Mouse (Mus musculus) CH12.LX (cell line): ENCODE results near the gene Tfap4. TPM values are rescaled to one million over a fixed set of nuclear protein-coding genes. Genes with fewer than 3 reads are reported as not detected.

ENCODE experiments used
- DNase-seq: peaks from one replicate; pipeline ENCODE4 v3.0.0-alpha.2; 2013; ENCODE audit errors: extremely low read depth
- H3K27ac ChIP-seq: 2 replicates; pipeline ENCODE4 v1.5.1; 2012; ENCODE audit warnings: low read depth, mild to moderate bottlenecking, control low read depth, moderate library complexity; ENCODE audit not compliant: insufficient read depth
- H3K27me3 ChIP-seq: replicated peaks from 2 replicates; pipeline ENCODE3; 2012; ENCODE audit warnings: inconsistent platforms
- H3K36me3 ChIP-seq, 2 experiments: replicated peaks in 1 of 2; 2 replicates each; pipeline versions ENCODE3 to v1.6.1; 2012; ENCODE audit warnings: inconsistent platforms in 1 of 2, low read length in 1 of 2, mild to moderate bottlenecking in 1 of 2, mixed read lengths in 1 of 2, moderate library complexity in 1 of 2; ENCODE audit not compliant: control insufficient read depth in 1 of 2, insufficient read depth in 1 of 2
- H3K4me1 ChIP-seq, 2 experiments: 2 replicates each; pipeline ENCODE4 v1.6.1; 2012; ENCODE audit warnings: inconsistent platforms in 1 of 2, moderate library complexity in 1 of 2; ENCODE audit not compliant: insufficient read depth in 2 of 2, control insufficient read depth in 1 of 2
- H3K4me2 ChIP-seq: 2 replicates; pipeline ENCODE4 v1.6.1; 2012; ENCODE audit warnings: low read depth, mild to moderate bottlenecking, control low read depth; ENCODE audit not compliant: poor library complexity, insufficient read depth, severe bottlenecking
- H3K4me3 ChIP-seq, 3 experiments: fragments of 150-350 bp in 1 of 3; sonication (generic) in 1 of 3; replicated peaks in 1 of 3; 2 replicates each; pipeline versions ENCODE3 to v1.5.1; 2011 to 2012; ENCODE audit warnings: low read depth in 2 of 3, low read length in 2 of 3, mild to moderate bottlenecking in 2 of 3, moderate library complexity in 2 of 3, control low read depth in 1 of 3, improper control_type of control experiment in 1 of 3, inconsistent platforms in 1 of 3, mixed read lengths in 1 of 3; ENCODE audit not compliant: poor library complexity in 1 of 3
- H3K79me2 ChIP-seq: replicated peaks from 2 replicates; pipeline ENCODE4 v1.6.1; 2012; ENCODE audit warnings: mild to moderate bottlenecking, moderate library complexity; ENCODE audit not compliant: control insufficient read depth, poor library complexity, insufficient read depth, severe bottlenecking; ENCODE audit errors: extremely low read depth
- H3K9ac ChIP-seq: 2 replicates; pipeline ENCODE4 v1.6.1; 2012; ENCODE audit warnings: low read depth, mild to moderate bottlenecking, control low read depth, moderate library complexity; ENCODE audit not compliant: insufficient read depth
- H3K9me3 ChIP-seq: replicated peaks from 2 replicates; pipeline ENCODE3; 2012; ENCODE audit warnings: low read length, inconsistent platforms, mixed read lengths
- CHD1 ChIP-seq: IDR thresholded peaks from 2 replicates; pipeline ENCODE4 v1.6.1; 2012; ENCODE audit warnings: low read depth, low read length, improper control_type of control experiment, inconsistent platforms
- CHD2 ChIP-seq: IDR thresholded peaks from 2 replicates; pipeline ENCODE4 v1.6.1; 2011; ENCODE audit warnings: low read length, improper control_type of control experiment
- CTCF ChIP-seq, 2 experiments: IDR thresholded peaks in 1 of 2; conservative IDR thresholded peaks in 1 of 2; 2 replicates each; pipeline ENCODE4 v1.5.1; 2011 to 2012; ENCODE audit warnings: low read depth in 2 of 2, low read length in 2 of 2, improper control_type of control experiment in 1 of 2, inconsistent platforms in 1 of 2, mild to moderate bottlenecking in 1 of 2, moderate library complexity in 1 of 2
- ELF1 ChIP-seq: IDR thresholded peaks from 2 replicates; pipeline ENCODE4 v1.6.1; 2014; ENCODE audit warnings: low read depth, mild to moderate bottlenecking, inconsistent platforms, low read length, improper control_type of control experiment
- EP300 ChIP-seq: IDR thresholded peaks from 2 replicates; pipeline ENCODE4 v1.6.1; 2011; ENCODE audit warnings: low read length, improper control_type of control experiment
- ETS1 ChIP-seq: conservative IDR thresholded peaks from 2 replicates; pipeline ENCODE4 v1.6.1; 2012; ENCODE audit warnings: low read depth, mild to moderate bottlenecking, inconsistent platforms, low read length, improper control_type of control experiment, moderate library complexity
- HCFC1 ChIP-seq: IDR thresholded peaks from 2 replicates; pipeline ENCODE4 v1.6.1; 2012; ENCODE audit warnings: low read depth, mild to moderate bottlenecking, inconsistent platforms, low read length, improper control_type of control experiment
- IRF4 ChIP-seq: IDR thresholded peaks from 2 replicates; pipeline ENCODE4 v1.6.1; 2014; ENCODE audit warnings: low read depth, mild to moderate bottlenecking, inconsistent platforms, low read length, improper control_type of control experiment
- JUND ChIP-seq: conservative IDR thresholded peaks from 2 replicates; pipeline ENCODE4 v1.6.1; 2011; ENCODE audit warnings: low read depth, low read length, improper control_type of control experiment
- KAT2A ChIP-seq: IDR thresholded peaks from 2 replicates; pipeline ENCODE4 v1.6.1; 2012; ENCODE audit warnings: low read length, improper control_type of control experiment, inconsistent platforms; ENCODE audit not compliant: insufficient replicate concordance
- MAFK ChIP-seq: IDR thresholded peaks from 2 replicates; pipeline ENCODE4 v1.6.1; 2011; ENCODE audit warnings: low read length, improper control_type of control experiment; ENCODE audit not compliant: insufficient replicate concordance
- MAX ChIP-seq: IDR thresholded peaks from 2 replicates; pipeline ENCODE4 v1.6.1; 2011; ENCODE audit warnings: low read length, improper control_type of control experiment
- MEF2A ChIP-seq: IDR thresholded peaks from 2 replicates; pipeline ENCODE4 v1.6.1; 2014; ENCODE audit warnings: low read depth, mild to moderate bottlenecking, inconsistent platforms, low read length, improper control_type of control experiment, borderline replicate concordance
- MXI1 ChIP-seq: IDR thresholded peaks from 2 replicates; pipeline ENCODE4 v1.6.1; 2011; ENCODE audit warnings: mild to moderate bottlenecking, low read depth, low read length, improper control_type of control experiment
- MYC ChIP-seq: IDR thresholded peaks from 2 replicates; pipeline ENCODE4 v1.6.1; 2011; ENCODE audit warnings: low read depth, mild to moderate bottlenecking, improper control_type of control experiment, low read length
- NELFE ChIP-seq: IDR thresholded peaks from 2 replicates; pipeline ENCODE4 v1.6.1; 2011; ENCODE audit warnings: low read depth, low read length, improper control_type of control experiment
- PAX5 ChIP-seq: IDR thresholded peaks from 2 replicates; pipeline ENCODE4 v1.6.1; 2012; ENCODE audit warnings: low read length, inconsistent platforms, mixed read lengths
- POLR2A ChIP-seq: IDR thresholded peaks from 2 replicates; pipeline ENCODE4 v1.6.1; 2011; ENCODE audit warnings: low read depth, mild to moderate bottlenecking, improper control_type of control experiment, low read length
- POLR2AphosphoS2 ChIP-seq: IDR thresholded peaks from 2 replicates; pipeline ENCODE4 v1.6.1; 2011; ENCODE audit warnings: low read depth, low read length, improper control_type of control experiment
- RAD21 ChIP-seq: IDR thresholded peaks from 2 replicates; pipeline ENCODE4 v1.6.1; 2011; ENCODE audit warnings: low read depth, mild to moderate bottlenecking, low read length, improper control_type of control experiment, moderate library complexity
- RCOR1 ChIP-seq: conservative IDR thresholded peaks from 2 replicates; pipeline ENCODE4 v1.6.1; 2012; ENCODE audit warnings: low read depth, mild to moderate bottlenecking, inconsistent platforms, low read length, improper control_type of control experiment
- SIN3A ChIP-seq: IDR thresholded peaks from 2 replicates; pipeline ENCODE4 v1.6.1; 2012; ENCODE audit warnings: low read length, improper control_type of control experiment, inconsistent platforms
- TBP ChIP-seq: conservative IDR thresholded peaks from 2 replicates; pipeline ENCODE4 v1.6.1; 2011; ENCODE audit warnings: low read depth, low read length, improper control_type of control experiment
- TCF12 ChIP-seq: IDR thresholded peaks from 2 replicates; pipeline ENCODE4 v1.6.1; 2014; ENCODE audit warnings: low read depth, mild to moderate bottlenecking, inconsistent platforms, low read length, improper control_type of control experiment
- UBTF ChIP-seq: IDR thresholded peaks from 2 replicates; pipeline ENCODE4 v1.6.1; 2012; ENCODE audit warnings: low read depth, mild to moderate bottlenecking, inconsistent platforms, low read length, improper control_type of control experiment, moderate library complexity
- USF1 ChIP-seq: IDR thresholded peaks from 2 replicates; pipeline ENCODE4 v1.6.1; 2014; ENCODE audit warnings: low read depth, mild to moderate bottlenecking, inconsistent platforms, low read length, improper control_type of control experiment
- ZKSCAN1 ChIP-seq: IDR thresholded peaks from 2 replicates; pipeline ENCODE4 v1.6.1; 2012; ENCODE audit warnings: low read depth, inconsistent platforms, low read length, improper control_type of control experiment, borderline replicate concordance
- ZMIZ1 ChIP-seq: IDR thresholded peaks from 2 replicates; pipeline ENCODE4 v1.6.1; 2012; ENCODE audit warnings: low read depth, mild to moderate bottlenecking, inconsistent platforms, low read length, improper control_type of control experiment
- ZNF384 ChIP-seq: IDR thresholded peaks from 2 replicates; pipeline ENCODE4 v1.6.1; 2012; ENCODE audit warnings: low read depth, low read length, improper control_type of control experiment, inconsistent platforms
- dilution Hi-C: fragments of 300-500 bp; cut with MboI; formaldehyde crosslinking; loops from 2 replicates; pipeline ENCODE4 v1.14.3; 2020; ENCODE audit warnings: low sequenced_read_pairs; ENCODE audit not compliant: extremely low pct_unique_long_range_greater_than_20kb, extremely low pct_ligation_motif_present
- in situ Hi-C: fragments of 300-500 bp; cut with MboI; formaldehyde crosslinking; loops from 3 replicates; pipeline ENCODE4 v1.14.3; 2019; ENCODE audit warnings: low sequenced_read_pairs, low pct_ligation_motif_present, low pct_unique_long_range_greater_than_20kb, mixed read lengths
- polyA plus RNA-seq: library from polyadenylated mRNA; unstranded; fragments of >175 nt; gene quantifications from 2 replicates; pipeline ENCODE4 v1.2.1, GENCODE M21; 2012; ENCODE audit warnings: low read depth; ENCODE audit not compliant: insufficient read length
- total RNA-seq, 2 experiments: library from RNA; depleted of rRNA; stranded (reverse); fragments of 300-350 nt in 1 of 2; fragments of >200 nt in 1 of 2; gene quantifications; 2 replicates each; pipeline ENCODE4 v1.2.3; 2012 to 2014

Gene Tfap4
- total and polyA plus RNA-seq, 3 experiments: 23.5 to 43.3 (median 24.0) TPM

- H3K9me3 ChIP-seq: peaks cover 4% of the 10 kb centered on the region
- H3K27ac ChIP-seq: no peak overlapping the region
- H3K4me3 ChIP-seq: peak overlapping the region; percentile 15 to 56 (median 42)
- peaks cover 11 to 37% of the 10 kb centered on the region in 2 experiments for H3K4me1 ChIP-seq
- peak overlapping the region; percentile 59 for H3K9ac ChIP-seq
- H3K4me2 ChIP-seq: peak overlapping the region; percentile 60
- no peak; the same call in 1 of the 2 replicates for TF ChIP-seq IRF4
- TF ChIP-seq ZNF384: no peak
- TF ChIP-seq RAD21: no peak
- TF ChIP-seq MAX: 0 out of 2 replicates have a peak, but pooled peaks have one; percentile 46
- no peak for TF ChIP-seq CHD1
- TF ChIP-seq ZMIZ1: no peak
- TF ChIP-seq, all 38 proteins: peak for 1
- no peak for DNase-seq
- in situ Hi-C loops: loop anchor here (5.0 kb wide), 1 partner anchor 235 kb away; no protein-coding TSS in a partner anchor
- dilution Hi-C loops: no loop called here
- peaks cover 24 to 55% of the 10 kb centered on the region in 2 experiments for H3K36me3 ChIP-seq
- no peaks in the 10 kb centered on the region for H3K27me3 ChIP-seq
- no peaks in the 10 kb centered on the region; the same call in 1 of the 2 replicates for H3K79me2 ChIP-seq
Measured at GRCm38 (mm10) chr16:4542236-4542774, 17.3 kb downstream of the Tfap4 start.

- peaks cover 18 to 55% of the 10 kb centered on the region in 2 experiments for H3K36me3 ChIP-seq
- H3K9me3 ChIP-seq: peaks cover 4% of the 10 kb centered on the region
- in situ Hi-C loops (loop anchor here (5.0 kb wide), 1 partner anchor 234 kb away; no protein-coding TSS in a partner anchor), dilution Hi-C loops (no loop called here)
- peaks cover 11 to 44% of the 10 kb centered on the region in 2 experiments for H3K4me1 ChIP-seq
- peak within 1 kb of the TSS; percentile 24; the same call in 1 of the 2 replicates for H3K27ac ChIP-seq
- peak within 1 kb of the TSS; percentile 56 to 81 (median 63) for H3K4me3 ChIP-seq
- peak within 1 kb of the TSS; percentile 59 for H3K9ac ChIP-seq
- H3K27me3 ChIP-seq: no peaks in the 10 kb centered on the region
- peak within 1 kb of the TSS; percentile 90 for H3K4me2 ChIP-seq
- H3K79me2 ChIP-seq: no peaks in the 10 kb centered on the region; the same call in 1 of the 2 replicates
- peak; percentile 100 for DNase-seq
- TF ChIP-seq ZKSCAN1 (no peak), USF1 (0 out of 2 replicates have a peak, but pooled peaks have one; percentile 14), SIN3A (peak; percentile 97), KAT2A (0 out of 2 replicates have a peak, but pooled peaks have one; percentile 67), PAX5 (no peak), EP300 (no peak; the same call in 1 of the 2 replicates), UBTF (no peak), TCF12 (peak; percentile 84), ZNF384 (no peak), MEF2A (peak; percentile 75; the same call in 1 of the 2 replicates), NELFE (peak; percentile 98), RCOR1 (no peak), CTCF (conservative IDR thresholded peaks at IDR 0.05 in 1 of 2, IDR thresholded peaks at IDR 0.05 in 1 of 2; ENCODE audit: low read depth in 2 of 2, low read length in 2 of 2) (peak; percentile 60 to 99; a peak in 3 of 4 replicates), TBP (peak; percentile 66), POLR2AphosphoS2 (peak; percentile 93), MAFK (no peak), IRF4 (peak; percentile 64), CHD2 (no peak; the same call in 1 of the 2 replicates), MAX (peak; percentile 96), MXI1 (peak; percentile 99), ETS1 (peak; percentile 54; the same call in 1 of the 2 replicates), RAD21 (no peak; the same call in none of the 2 replicates), MYC (peak; percentile 97), JUND (no peak; the same call in 1 of the 2 replicates), CHD1 (peak; percentile 82; the same call in 1 of the 2 replicates), POLR2A (peak; percentile 98), HCFC1 (peak; percentile 71), ELF1 (peak; percentile 98)
Measured at GRCm38 (mm10) chr16:4541501-4542198, 18.0 kb downstream of the Tfap4 start, which contains the start of gene Srl. Srl (minus strand) TSS chr16:4541816.
